Mouse (Mus musculus) hindbrain, postnatal 0 days (tissue): ENCODE measurements around the gene Tle3. TPM values are rescaled to one million over a fixed set of nuclear protein-coding genes. Genes with fewer than 3 reads are reported as not detected.

Experiments used
- ATAC-seq: fragments of 200-750 bp; cut with Nextera tagmentation; 2 replicates; pipeline ENCODE4 v1.8.0; 2017; ENCODE audit warnings: mild to moderate bottlenecking, moderate TSS enrichment, moderate library complexity
- DNase-seq: peaks from one replicate; pipeline ENCODE4 v3.0.0-alpha.2; 2015; ENCODE audit warnings: low spot score
- H3K27ac ChIP-seq: fragments of 300-500 bp; sonication (generic); 2 replicates; pipeline ENCODE4 v1.5.1; 2014; ENCODE audit warnings: mild to moderate bottlenecking
- H3K27me3 ChIP-seq: fragments of 300-500 bp; sonication (generic); 2 replicates; pipeline ENCODE4 v1.6.1; 2014; ENCODE audit warnings: low read length, mixed read lengths; ENCODE audit not compliant: insufficient read depth
- H3K36me3 ChIP-seq: fragments of 300-500 bp; sonication (generic); 2 replicates; pipeline ENCODE4 v1.6.1; 2014; ENCODE audit warnings: low read length, mixed read lengths; ENCODE audit not compliant: insufficient read depth
- H3K4me1 ChIP-seq: fragments of 300-500 bp; sonication (generic); 2 replicates; pipeline ENCODE4 v1.6.1; 2014; ENCODE audit warnings: antibody characterized with exemption, low read length, mixed read lengths; ENCODE audit not compliant: insufficient read depth
- H3K4me2 ChIP-seq: fragments of 300-500 bp; sonication (generic); 2 replicates; pipeline ENCODE4 v1.6.1; 2014; ENCODE audit warnings: low read depth, mild to moderate bottlenecking, low read length, moderate library complexity, mixed read lengths
- H3K4me3 ChIP-seq: fragments of 300-500 bp; sonication (generic); 2 replicates; pipeline ENCODE4 v1.5.1; 2014; ENCODE audit warnings: low read length
- H3K9ac ChIP-seq: fragments of 300-500 bp; sonication (generic); replicated peaks from 2 replicates; pipeline ENCODE4 v1.6.1; 2014; ENCODE audit warnings: mild to moderate bottlenecking, low read length, moderate library complexity, mixed read lengths
- H3K9me3 ChIP-seq: fragments of 300-500 bp; sonication (generic); 2 replicates; pipeline ENCODE4 v1.6.1; 2016; ENCODE audit warnings: low read length, mixed read lengths
- CTCF ChIP-seq: IDR thresholded peaks from 2 replicates; pipeline ENCODE4 v1.5.1; 2016; ENCODE audit warnings: antibody characterized with exemption, control low read depth, low read depth
- WGBS: fragments of 180-500 bp; shearing (Covaris S2); extraction: QIAGEN DNeasy Blood & Tissue Kit; methylation state at CpG from one replicate; pipeline ENCODE4 v1.1.7; 2014; 5-methylcytosine and 5-hydroxymethylcytosine counted together
- polyA plus RNA-seq: library from polyadenylated mRNA; unstranded; fragments of >200 nt; fragmentation: Nextera tagmentation; extraction: Ambion mirVana; gene quantifications from 2 replicates; pipeline ENCODE4 v1.2.1, GENCODE M21; 2015
- total RNA-seq: library from RNA; depleted of rRNA; stranded (reverse); fragments of >200 nt; gene quantifications from 2 replicates; pipeline ENCODE4 v1.2.3, GENCODE M21; 2014

Gene Tle3
- total and polyA plus RNA-seq, 2 experiments from 2014 or later = 17.7 to 81.3 TPM

DNA sequence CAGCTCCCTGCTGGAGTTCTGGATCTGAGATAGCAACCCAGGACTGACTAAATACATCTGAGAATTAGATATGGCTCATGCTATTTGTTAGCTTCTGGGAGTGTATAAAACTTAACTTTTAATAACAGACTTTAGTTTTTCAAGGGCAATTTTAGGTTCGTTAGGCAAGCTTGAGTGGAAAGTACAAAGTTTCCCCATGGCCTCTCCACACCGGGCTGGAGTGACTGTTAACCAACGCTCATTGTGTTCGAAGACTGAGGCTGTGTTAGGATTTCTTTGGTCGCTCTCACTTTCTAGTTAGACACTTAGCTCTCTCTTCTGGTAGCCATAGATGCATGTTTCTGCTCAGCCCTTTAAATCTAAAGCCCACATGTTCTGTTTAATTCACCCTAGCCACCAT, 21.7 kb downstream of the Tle3 start:
- H3K36me3 ChIP-seq = peaks cover 28% of the 10 kb centered on the region
- ATAC-seq (no peak), DNase-seq (no peak)
- no peak overlapping the region for H3K9ac ChIP-seq
- no peak overlapping the region for H3K4me2 ChIP-seq
- H3K9me3 ChIP-seq = no peaks in the 10 kb centered on the region
- H3K27me3 ChIP-seq = no peaks in the 10 kb centered on the region
- no peak overlapping the region for H3K27ac ChIP-seq
- no peak overlapping the region for H3K4me3 ChIP-seq
- WGBS = 91% methylated on average over 5 of the region's 5 CpGs
- no peak for TF ChIP-seq CTCF
- H3K4me1 ChIP-seq = peaks cover 19% of the 10 kb centered on the region; the same call in 1 of the 2 replicates

DNA sequence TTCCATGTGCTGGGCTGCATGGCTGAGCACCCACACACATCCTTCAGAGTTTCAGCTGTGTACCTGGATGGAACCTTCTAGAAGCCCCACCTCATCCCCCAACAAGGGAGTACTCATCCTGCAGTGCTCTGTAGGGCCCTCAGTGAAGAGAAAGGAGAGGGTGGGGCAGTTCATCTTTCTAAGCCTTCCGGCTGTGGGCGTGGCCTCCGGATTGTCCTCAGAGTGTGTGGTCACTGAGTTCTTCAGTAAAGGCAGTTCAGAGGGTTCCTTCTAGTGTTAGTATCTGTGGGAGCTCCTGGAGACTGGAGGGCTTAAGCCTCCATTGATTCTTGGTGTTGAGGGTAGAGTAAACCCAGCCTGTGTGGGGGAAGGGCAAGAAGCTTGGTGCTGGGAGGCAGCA, 22.9 kb downstream of the Tle3 start:
- 87% methylated on average over 3 of the region's 3 CpGs for WGBS
- Histone ChIP-seq H3K36me3 (peaks cover 36% of the 10 kb centered on the region), H3K9me3 (no peaks in the 10 kb centered on the region), H3K27ac (no peak overlapping the region), H3K9ac (no peak overlapping the region), H3K4me3 (no peak overlapping the region), H3K4me2 (no peak overlapping the region), H3K27me3 (no peaks in the 10 kb centered on the region), H3K4me1 (peaks cover 18% of the 10 kb centered on the region; the same call in 1 of the 2 replicates)
- ATAC-seq (no peak), DNase-seq (no peak)
- TF ChIP-seq CTCF = no peak

DNA sequence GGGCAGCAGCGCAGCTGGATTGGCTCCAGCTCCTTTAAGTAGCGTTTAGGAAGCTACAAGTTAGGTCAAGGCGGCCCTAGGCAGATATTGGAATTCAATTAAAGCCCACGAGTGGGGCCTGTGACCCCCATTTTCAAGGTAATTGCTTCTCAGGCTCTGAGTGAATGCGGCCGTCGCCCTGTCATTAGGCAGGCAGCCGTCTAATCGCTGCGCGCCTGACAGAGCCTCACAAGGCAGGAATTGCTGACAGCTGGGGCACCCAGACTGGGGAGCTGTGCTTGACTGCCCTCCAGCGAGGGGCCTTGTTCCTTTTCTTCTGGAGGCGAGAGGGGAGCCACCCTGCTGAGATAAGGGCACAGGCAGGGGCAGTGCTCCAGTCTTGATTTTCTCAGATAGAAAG, 24.3 kb downstream of the Tle3 start:
- H3K9ac ChIP-seq = no peak overlapping the region
- peaks cover 36% of the 10 kb centered on the region for H3K36me3 ChIP-seq

DNA sequence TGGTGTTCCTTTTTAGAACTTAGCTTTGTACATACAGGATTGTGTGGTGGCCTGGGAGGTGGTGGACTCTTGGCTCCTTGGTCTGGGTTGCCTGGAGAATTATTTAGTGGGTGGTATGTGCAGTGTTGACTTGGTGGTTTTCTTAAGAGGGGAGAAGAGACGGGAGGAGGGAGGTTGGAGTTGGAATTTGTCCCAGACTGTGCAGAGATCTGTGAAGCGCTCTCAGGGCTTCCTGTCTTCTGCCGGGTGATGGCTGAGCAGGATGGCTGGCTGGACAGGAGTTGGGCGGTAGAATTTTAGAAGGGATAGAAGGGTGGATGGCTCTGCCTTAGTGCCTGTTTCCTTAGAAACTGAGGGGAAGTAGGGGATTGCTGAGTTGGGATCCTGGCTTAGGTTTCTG, 25.0 kb downstream of the Tle3 start:
- no peak overlapping the region for H3K4me2 ChIP-seq
- no peak for TF ChIP-seq CTCF
- ATAC-seq (peak; percentile 41; the same call in 1 of the 2 replicates), DNase-seq (peak; percentile 30)
- H3K36me3 ChIP-seq = peaks cover 36% of the 10 kb centered on the region
- H3K9ac ChIP-seq = no peak overlapping the region
- H3K27ac ChIP-seq = no peak overlapping the region
- 37% methylated on average over 4 of the region's 4 CpGs for WGBS
- H3K4me1 ChIP-seq = peaks cover 23% of the 10 kb centered on the region
- H3K4me3 ChIP-seq = no peak overlapping the region
- no peaks in the 10 kb centered on the region for H3K27me3 ChIP-seq
- H3K9me3 ChIP-seq = no peaks in the 10 kb centered on the region

More for the DNA sequence above, 24.3 kb downstream of the Tle3 start:
- H3K4me3 ChIP-seq = no peak overlapping the region
- no peak overlapping the region for H3K27ac ChIP-seq
- no peaks in the 10 kb centered on the region for H3K9me3 ChIP-seq
- ATAC-seq (no peak), DNase-seq (peak; percentile 60)
- TF ChIP-seq CTCF = peak; percentile 25; the same call in 1 of the 2 replicates
- 23% methylated on average over 13 of the region's 13 CpGs for WGBS
- no peak overlapping the region for H3K4me2 ChIP-seq
- peaks cover 23% of the 10 kb centered on the region for H3K4me1 ChIP-seq
- no peaks in the 10 kb centered on the region for H3K27me3 ChIP-seq

DNA sequence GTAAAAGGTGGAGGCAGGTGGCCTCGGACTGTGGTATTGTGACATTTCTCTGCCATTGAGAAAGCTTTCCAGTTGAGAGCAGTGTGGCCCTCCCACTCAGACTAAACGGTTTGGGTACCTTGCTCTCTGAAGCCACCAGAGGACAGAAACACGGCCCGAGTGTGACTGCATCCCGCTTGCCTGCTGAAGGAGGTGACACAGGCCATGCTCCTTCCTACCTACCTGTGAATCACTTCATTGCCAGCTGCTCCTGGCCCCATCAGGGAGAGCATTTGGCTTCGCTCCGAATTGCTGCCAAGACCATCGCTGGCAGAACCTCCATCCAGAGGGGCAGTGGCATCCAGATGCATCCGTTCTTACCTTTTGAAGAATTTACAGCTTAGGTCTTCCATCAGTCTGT, 26.0 kb downstream of the Tle3 start:
- Histone ChIP-seq H3K4me1 (peaks cover 28% of the 10 kb centered on the region), H3K27me3 (no peaks in the 10 kb centered on the region), H3K9ac (no peak overlapping the region), H3K36me3 (peaks cover 34% of the 10 kb centered on the region), H3K4me2 (no peak overlapping the region), H3K4me3 (no peak overlapping the region), H3K27ac (no peak overlapping the region), H3K9me3 (no peaks in the 10 kb centered on the region)
- no peak for TF ChIP-seq CTCF
- no peak for DNase-seq
- WGBS = 86% methylated on average over 9 of the region's 9 CpGs
- ATAC-seq = no peak

DNA sequence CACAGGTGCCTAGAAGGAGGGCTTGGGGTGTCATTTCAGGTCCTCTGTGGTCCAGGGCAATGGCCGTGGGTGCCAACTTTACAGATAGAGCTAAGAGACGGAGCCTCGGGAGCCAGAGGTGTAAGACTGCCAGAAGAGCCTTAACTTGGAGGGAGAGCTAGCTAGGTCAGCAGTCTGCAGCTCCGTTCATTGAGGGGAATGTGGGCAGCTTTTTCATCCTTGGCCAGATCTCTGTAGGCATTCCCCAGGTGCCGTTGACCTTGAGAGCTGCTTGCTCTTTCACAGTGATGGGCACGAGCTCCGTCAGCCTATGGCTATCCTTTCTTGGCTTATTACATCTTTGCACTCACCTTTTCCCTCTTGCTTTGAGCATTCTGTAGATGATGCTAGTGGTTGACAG, 28.0 kb downstream of the Tle3 start:
- ATAC-seq (no peak), DNase-seq (no peak)
- Histone ChIP-seq H3K9ac (no peak overlapping the region), H3K4me3 (no peak overlapping the region), H3K4me1 (peaks cover 39% of the 10 kb centered on the region), H3K4me2 (no peak overlapping the region), H3K27me3 (no peaks in the 10 kb centered on the region), H3K36me3 (peaks cover 15% of the 10 kb centered on the region; the same call in 1 of the 2 replicates), H3K27ac (no peak overlapping the region), H3K9me3 (no peaks in the 10 kb centered on the region)
- TF ChIP-seq CTCF = no peak
- WGBS = 90% methylated on average over 7 of the region's 7 CpGs

DNA sequence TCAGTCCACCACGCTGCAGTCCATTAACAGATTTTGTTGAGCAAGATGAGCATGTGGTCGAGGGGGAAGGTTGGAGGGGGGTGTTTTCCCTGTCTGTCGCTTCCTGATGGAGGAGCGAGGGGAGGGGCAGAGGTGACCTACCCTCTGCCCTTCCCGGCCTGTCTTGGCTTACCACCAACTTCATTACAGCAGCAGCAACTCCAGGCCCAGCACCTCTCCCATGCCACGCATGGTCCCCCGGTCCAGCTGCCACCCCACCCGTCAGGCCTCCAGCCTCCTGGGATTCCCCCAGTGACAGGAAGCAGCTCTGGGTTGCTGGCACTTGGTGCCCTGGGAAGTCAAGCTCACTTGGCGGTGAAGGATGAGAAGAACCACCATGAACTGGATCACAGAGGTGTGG, 29.5 kb downstream of the Tle3 start:
- Histone ChIP-seq H3K9me3 (no peaks in the 10 kb centered on the region), H3K27ac (no peak overlapping the region), H3K4me2 (no peak overlapping the region), H3K27me3 (no peaks in the 10 kb centered on the region), H3K9ac (no peak overlapping the region), H3K4me3 (no peak overlapping the region), H3K36me3 (peaks cover 12% of the 10 kb centered on the region; the same call in 1 of the 2 replicates), H3K4me1 (peaks cover 43% of the 10 kb centered on the region)
- ATAC-seq (no peak), DNase-seq (no peak)
- no peak for TF ChIP-seq CTCF
- 41% methylated on average over 9 of the region's 9 CpGs for WGBS
